Mouse (Mus musculus): ENCODE data around the gene Fam43b. TPM values are rescaled to one million over a fixed set of nuclear protein-coding genes. Genes with fewer than 3 reads are reported as not detected.

Fam43b gene
- total RNA-seq, 2 experiments from 2014 or later = 0.08 TPM; not detected in 1

DNA sequence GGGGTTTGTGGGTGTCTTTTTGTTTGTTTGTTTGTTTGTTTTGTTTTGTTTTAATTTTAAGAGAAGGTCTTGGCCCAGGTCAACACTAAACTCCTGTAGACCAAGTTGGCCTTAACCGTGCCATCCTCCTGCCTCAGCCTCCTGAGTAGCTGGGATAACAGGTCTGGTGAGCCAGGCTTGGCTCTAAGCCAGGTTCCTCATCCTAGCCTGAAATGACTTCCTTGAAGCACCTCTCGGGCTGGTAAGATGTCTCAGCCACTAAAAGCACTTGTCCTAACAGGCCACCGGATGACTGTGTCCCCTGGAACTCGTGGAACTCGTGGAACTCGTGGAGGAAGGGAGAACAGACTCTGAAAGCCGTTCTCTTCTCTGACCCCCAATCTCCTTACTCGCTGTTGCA is 40.2 kb downstream of the Fam43b start:
- DNase-seq = no peak
- intact Hi-C loops (cut with DNase I; ENCODE audit: low total_unique reads) = no loop called here

DNA sequence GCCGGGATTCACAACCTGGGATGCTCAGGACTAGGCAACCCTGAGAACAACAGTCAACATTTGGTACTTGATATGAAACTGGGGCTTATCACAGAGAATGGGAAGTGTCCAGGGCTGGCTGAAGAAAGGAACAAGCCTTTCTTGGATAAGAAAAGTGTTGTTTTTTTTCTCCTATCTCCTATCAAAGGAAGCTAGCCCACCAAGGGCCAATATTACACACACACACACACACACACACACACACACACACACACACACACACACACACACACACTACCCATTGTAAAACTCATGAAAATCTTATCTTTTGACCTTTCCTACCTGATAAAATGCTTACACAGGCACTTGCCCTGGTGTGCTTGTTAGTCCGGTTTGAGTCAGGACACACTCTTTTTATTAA is 40.8 kb downstream of the Fam43b start:
- DNase-seq = no peak
- intact Hi-C loops (cut with DNase I; ENCODE audit: low total_unique reads) = no loop called here

DNA sequence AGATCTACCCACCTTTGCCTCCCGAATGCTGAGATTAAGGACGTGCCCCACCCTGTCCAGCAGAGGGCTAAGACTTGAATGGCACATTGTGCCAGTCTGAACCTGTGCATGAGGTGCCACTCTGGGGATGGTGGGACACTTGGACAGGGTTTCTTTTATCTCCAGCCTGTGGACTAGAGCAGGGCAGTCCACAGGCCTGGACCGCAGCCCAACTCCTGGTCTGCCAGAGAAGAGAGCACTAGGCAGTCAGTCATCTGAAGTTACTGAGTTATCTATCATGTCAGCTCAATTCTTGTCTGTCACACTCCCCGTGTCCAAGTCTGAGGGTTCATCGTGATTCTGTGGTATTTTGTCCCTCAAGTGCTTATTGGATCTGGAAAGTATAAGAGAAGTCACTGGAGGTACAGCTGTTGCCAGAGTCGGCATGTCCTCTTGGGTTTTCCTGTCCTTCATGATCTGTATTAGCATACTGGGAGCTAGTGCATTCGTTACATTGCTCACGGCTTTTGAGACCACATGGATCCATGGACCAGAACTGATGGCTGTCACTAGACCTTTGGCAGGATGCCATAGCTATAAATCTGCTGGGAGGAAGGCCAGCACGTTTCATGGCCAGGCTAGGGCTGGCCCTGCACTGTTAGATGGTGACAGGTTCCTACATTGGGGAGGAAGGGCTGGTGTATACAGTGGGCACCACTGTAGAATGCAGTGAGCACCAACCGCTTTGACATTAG is 42.7 kb downstream of the Fam43b start:
- intact Hi-C loops (cut with DNase I; ENCODE audit: low total_unique reads) = no loop called here
- no peak for DNase-seq

DNA sequence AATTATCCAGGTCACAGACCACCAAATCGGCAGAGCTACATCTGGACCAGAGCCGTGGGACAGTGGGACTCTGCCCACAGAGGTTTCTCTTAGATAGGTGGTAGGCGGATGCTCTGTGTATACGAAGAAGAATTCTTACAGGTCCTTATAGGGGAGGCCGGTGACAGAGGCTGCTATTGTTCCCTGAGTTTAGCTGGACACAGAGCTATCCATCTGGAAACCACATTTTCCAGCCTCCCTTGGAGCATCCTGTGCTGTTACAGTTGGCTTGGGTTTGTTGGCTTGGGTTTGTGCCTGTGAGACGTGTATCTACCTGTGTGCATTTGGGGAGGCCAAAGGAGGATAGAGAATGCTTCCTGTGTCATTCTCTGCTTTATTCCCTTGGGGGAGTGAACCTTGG is 43.6 kb downstream of the Fam43b start:
- intact Hi-C loops (cut with DNase I; ENCODE audit: low total_unique reads) = no loop called here
- DNase-seq = no peak

DNA sequence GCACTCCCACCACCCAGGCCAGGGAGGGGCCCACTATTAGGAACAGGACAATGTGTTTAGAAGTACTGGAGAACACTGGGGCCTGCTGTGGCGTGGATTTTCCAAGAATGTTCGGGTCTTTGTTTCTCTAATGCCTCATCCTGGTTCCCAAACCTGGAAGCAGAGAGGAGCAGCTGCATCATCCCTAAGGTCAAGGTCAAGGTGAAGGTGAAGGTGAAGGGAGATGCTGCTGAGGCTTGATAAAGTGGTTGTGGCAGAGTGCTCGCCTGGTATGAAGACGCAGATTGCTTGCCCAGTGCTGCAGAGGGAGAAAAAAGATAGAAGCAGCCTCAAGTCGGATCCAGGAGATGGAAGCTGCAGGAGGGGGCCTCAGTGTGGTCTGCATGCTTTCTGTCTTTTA is 44.5 kb downstream of the Fam43b start:
- intact Hi-C loops (cut with DNase I; ENCODE audit: low total_unique reads) = no loop called here

DNA sequence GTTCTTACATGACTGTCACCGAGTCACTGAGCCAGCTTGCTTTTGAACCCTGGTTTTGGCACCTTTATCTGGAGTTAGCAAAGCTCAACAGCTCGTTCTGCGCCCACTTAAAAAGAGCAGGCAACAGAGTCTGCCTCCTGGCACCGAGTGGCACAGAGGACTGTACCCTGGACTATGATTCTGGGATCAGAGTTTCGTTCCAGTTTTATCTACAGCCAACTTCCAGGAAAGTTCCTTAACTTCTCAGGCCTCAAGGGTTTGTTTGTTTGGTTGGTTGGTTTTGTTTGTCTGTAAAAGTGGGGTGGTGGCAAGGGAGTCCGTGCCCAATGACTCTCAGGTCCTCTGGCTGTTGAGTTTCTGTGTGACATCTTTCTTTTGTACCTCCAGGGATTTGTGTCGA is 47.6 kb downstream of the Fam43b start:
- no peak for DNase-seq
- intact Hi-C loops (cut with DNase I; ENCODE audit: low total_unique reads) = no loop called here

More for the DNA sequence above, 44.5 kb downstream of the Fam43b start:
- DNase-seq = no peak

DNA sequence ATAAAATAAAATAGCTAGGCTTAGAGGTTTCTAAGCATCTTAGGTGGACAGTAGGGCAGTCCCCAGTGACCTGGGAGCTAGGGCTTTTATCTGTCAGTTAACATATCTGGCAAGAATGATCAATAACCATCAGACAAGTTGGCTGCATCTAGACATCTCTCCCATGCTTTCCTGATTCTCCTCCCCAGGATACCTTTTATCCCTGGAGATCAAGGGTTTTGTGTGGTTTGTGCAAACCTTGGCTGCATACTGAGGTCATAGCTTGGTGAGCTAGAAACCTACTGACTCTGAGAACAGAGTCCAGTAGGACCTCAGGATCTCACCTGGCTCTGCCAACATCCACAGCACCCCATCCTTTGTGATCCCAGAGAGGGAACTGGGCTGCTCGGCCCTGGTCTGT is 49.0 kb downstream of the Fam43b start:
- DNase-seq = no peak

DNA sequence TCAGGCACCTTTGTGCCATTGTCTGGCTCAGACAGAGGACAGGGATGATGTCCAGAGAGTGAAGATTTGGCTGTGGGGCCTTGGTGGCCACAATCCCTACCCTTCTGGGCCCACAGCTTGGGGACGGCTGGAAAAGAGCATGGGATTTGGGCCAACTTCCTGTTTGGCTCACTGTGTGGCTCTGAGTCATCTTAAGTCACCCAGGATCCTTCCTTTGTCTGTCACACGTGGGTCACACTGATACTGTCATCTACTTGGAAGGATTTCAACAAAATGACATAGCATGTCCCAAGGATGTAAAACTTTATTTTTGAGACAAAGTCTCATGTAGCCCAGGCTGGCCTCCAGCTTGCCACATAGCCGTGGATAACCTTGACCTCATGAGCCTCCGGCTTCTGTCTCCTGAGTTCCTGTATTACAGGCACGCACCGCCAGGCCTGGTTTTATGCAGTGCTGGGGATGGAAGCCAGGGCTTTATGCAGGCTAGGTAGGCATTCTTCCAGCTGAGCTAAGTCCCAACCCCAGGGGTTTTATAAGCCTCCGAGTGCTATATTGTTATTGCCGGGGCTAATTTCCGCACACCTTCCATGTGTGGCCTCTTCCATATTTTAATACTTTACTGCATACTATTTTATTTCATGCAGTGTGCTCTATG is 51.3 kb downstream of the Fam43b start:
- no peak for DNase-seq
- intact Hi-C loops (cut with DNase I; ENCODE audit: low total_unique reads) = no loop called here

More for the DNA sequence above, 49.0 kb downstream of the Fam43b start:
- intact Hi-C loops (cut with DNase I; ENCODE audit: low total_unique reads) = no loop called here

Other genes starting within 250 kb of the Fam43b start
- gene Hp1bp3, start 180.2 kb downstream of the Fam43b start, total RNA-seq (2021) = 10 to 100 TPM; 49.4 to 49.6 TPM
- gene Sh2d5, start 146.1 kb downstream of the Fam43b start, total RNA-seq (2021) = not detected
- not detected for gene Kif17, start 146.1 kb downstream of the Fam43b start, total RNA-seq (2021)
- 10 to 100 TPM; 51.0 to 59.3 TPM for gene Ddost, start 91.8 kb downstream of the Fam43b start, total RNA-seq (2021)
- 100 to 1,000 TPM; 259 to 277 TPM for gene Pink1, start 70.2 kb downstream of the Fam43b start, total RNA-seq (2021)
- gene Cda, start 28.5 kb downstream of the Fam43b start, total RNA-seq (2021) = 1 to 10 TPM in 1 of 2 experiments, under 1 TPM in 1; 0.55 to 1.9 TPM
- 10 to 100 TPM; 31.1 to 34.2 TPM for gene Mul1, start 38.1 kb upstream of the Fam43b start, total RNA-seq (2021)
- 1 to 10 TPM; 4.4 to 4.6 TPM for gene Camk2n1, start 57.8 kb upstream of the Fam43b start, total RNA-seq (2021)
- gene Vwa5b1, start 239.4 kb upstream of the Fam43b start, total RNA-seq (2021) = not detected

Data from gastrocnemius, postnatal 14 days (tissue).